Mouse (Mus musculus) forebrain, embryonic 13.5 days (tissue): ENCODE results near the gene Ubap2l. TPM values are rescaled to one million over a fixed set of nuclear protein-coding genes. Genes with fewer than 3 reads are reported as not detected.
A peak's percentile ranks its signal among the peaks of the same experiment; 100 is the strongest.

Source experiments
- ATAC-seq: fragments of 200-750 bp; cut with Nextera tagmentation; 2 replicates; pipeline ENCODE4 v1.8.0; 2017
- H3K27ac ChIP-seq: fragments of 300-500 bp; sonication (generic); 2 replicates; pipeline ENCODE4 v1.5.1; 2015; ENCODE audit warnings: inconsistent platforms, mild to moderate bottlenecking, moderate library complexity
- H3K27me3 ChIP-seq: fragments of 300-500 bp; sonication (generic); 2 replicates; pipeline ENCODE4 v1.6.1; 2015; ENCODE audit warnings: mild to moderate bottlenecking, inconsistent platforms
- H3K36me3 ChIP-seq: fragments of 300-500 bp; sonication (generic); 2 replicates; pipeline ENCODE4 v1.6.1; 2015; ENCODE audit warnings: mild to moderate bottlenecking, inconsistent platforms; ENCODE audit not compliant: poor library complexity, severe bottlenecking
- H3K4me1 ChIP-seq: fragments of 300-500 bp; sonication (generic); 2 replicates; pipeline ENCODE4 v1.6.1; 2015; ENCODE audit warnings: inconsistent platforms
- H3K4me2 ChIP-seq: fragments of 300-500 bp; sonication (generic); 2 replicates; pipeline ENCODE4 v1.6.1; 2015; ENCODE audit warnings: inconsistent platforms, mild to moderate bottlenecking, moderate library complexity
- H3K4me3 ChIP-seq: fragments of 300-500 bp; sonication (generic); 2 replicates; pipeline ENCODE4 v1.5.1; 2015; ENCODE audit warnings: mild to moderate bottlenecking, inconsistent platforms
- H3K9ac ChIP-seq: fragments of 300-500 bp; sonication (generic); 2 replicates; pipeline ENCODE4 v1.6.1; 2015; ENCODE audit warnings: mild to moderate bottlenecking, inconsistent platforms
- H3K9me3 ChIP-seq: fragments of 300-500 bp; sonication (generic); replicated peaks from 2 replicates; pipeline ENCODE4 v1.6.1; 2016; ENCODE audit warnings: inconsistent platforms
- WGBS: fragments of 180-500 bp; shearing (Covaris S2); methylation state at CpG from one replicate; pipeline ENCODE4 v1.1.7; 2015; 5-methylcytosine and 5-hydroxymethylcytosine counted together
- polyA plus RNA-seq: library from polyadenylated mRNA; unstranded; fragments of >200 nt; fragmentation: Nextera tagmentation; extraction: Ambion mirVana; gene quantifications from 2 replicates; pipeline ENCODE4 v1.2.1, GENCODE M21; 2015

Ubap2l gene
- polyA plus RNA-seq, 1 experiment from 2014 or later = 169 TPM

DNA sequence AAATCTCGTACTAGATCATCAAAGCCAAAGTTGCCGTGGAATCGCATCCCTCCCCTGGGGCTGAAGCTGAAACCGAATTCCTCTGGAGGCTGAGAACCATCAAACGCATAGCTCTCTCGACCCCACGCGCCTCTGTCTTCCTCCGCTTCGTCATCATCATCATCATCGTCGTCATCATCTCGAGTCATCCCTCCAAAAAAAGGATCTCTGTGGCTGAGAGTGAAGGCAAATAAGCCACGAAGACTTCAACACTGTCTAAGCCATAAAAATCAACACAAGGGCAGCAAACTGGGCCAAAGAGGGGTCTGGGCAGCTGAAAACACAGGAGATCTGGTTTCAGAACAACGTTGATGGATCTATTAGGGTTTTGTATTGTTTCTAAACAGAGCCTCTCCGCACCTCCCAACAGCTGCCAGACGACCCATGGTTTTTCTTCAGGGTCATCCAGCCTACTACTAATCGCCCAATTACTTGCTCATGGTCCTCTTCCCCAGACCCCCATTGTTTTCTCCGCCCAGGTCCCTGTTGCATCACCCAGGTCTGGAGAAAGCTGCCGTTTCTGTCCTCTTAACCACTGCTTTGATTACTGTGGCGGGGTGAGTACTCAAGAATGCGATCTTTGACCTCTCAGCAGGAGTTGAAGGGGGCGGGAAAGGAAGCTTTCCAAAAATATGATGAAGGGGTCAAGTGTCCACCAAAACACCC is 54.5 kb downstream of the Ubap2l start:
- 16% methylated on average over 23 of the region's 23 CpGs for WGBS
- H3K4me1 ChIP-seq = peaks cover 17% of the 10 kb centered on the region
- H3K4me3 ChIP-seq = peak overlapping the region; percentile 78
- no peaks in the 10 kb centered on the region for H3K9me3 ChIP-seq
- ATAC-seq = peak; percentile 65
- H3K4me2 ChIP-seq = peak overlapping the region; percentile 95
- H3K27me3 ChIP-seq = no peaks in the 10 kb centered on the region
- H3K36me3 ChIP-seq = peaks cover 50% of the 10 kb centered on the region
- H3K9ac ChIP-seq = peak overlapping the region; percentile 89
- peak overlapping the region; percentile 91; the same call in 1 of the 2 replicates for H3K27ac ChIP-seq

DNA sequence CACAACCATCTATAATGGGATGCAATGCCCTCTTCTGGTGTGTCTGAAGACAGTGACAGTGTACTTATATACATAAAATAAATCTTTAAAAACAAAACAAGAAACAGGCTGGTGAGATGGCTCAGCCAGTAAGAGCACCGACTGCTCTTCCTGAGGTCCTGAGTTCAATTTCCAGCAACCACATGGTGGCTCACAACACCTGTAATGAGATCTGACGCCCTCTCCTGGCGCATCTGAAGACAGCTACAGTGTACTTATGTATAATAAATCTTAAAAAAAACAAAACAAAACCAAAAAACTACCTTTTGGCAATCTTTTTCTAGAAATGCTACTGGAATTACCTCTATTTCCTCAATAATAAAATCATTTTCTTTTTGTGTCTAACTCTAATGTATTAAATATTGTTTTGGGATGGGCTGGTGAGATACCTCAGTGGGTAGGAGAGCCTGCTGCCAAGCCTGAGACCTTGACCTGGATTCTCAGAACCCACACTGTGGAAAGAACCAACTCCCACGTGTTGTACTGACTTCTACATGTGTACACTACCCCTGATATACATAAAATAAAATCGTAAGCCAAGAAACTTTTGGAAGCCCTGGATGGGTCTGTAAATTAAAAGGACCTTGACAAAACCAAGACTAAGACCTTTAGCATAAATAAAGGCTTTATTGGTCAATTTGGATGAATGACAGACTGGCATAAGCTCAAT is 57.5 kb downstream of the Ubap2l start:
- Histone ChIP-seq H3K4me3 (no peak overlapping the region), H3K9ac (no peak overlapping the region), H3K27me3 (no peaks in the 10 kb centered on the region), H3K4me1 (peaks cover 17% of the 10 kb centered on the region), H3K27ac (no peak overlapping the region), H3K9me3 (no peaks in the 10 kb centered on the region), H3K36me3 (peaks cover 27% of the 10 kb centered on the region), H3K4me2 (no peak overlapping the region)
- WGBS = 96% methylated on average over 5 of the region's 5 CpGs
- ATAC-seq = no peak

DNA sequence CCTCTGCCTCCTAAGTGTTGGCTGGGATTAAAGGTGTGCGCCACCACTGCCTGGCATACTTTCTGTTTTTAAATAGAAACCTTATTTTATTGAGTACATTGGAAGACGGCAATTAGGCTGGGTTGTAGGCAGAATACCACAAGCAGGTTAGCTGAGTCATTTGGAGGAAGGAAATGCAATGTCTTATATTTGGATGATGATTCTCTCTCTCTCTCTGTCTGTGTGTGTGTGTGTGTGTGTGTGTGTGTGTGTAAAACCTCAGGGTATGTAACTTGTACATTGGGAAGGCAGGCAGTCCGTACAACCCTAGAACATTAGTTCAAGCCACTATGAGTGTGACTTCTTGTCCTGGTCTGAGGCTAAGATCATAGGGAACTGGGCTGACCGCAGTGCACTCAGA is 64.6 kb downstream of the Ubap2l start:
- no peak overlapping the region for H3K4me3 ChIP-seq
- H3K27me3 ChIP-seq = no peaks in the 10 kb centered on the region
- WGBS = 93% methylated on average over 4 of the region's 4 CpGs
- no peaks in the 10 kb centered on the region for H3K4me1 ChIP-seq
- ATAC-seq = no peak
- no peak overlapping the region for H3K27ac ChIP-seq
- no peak overlapping the region for H3K9ac ChIP-seq
- H3K4me2 ChIP-seq = no peak overlapping the region
- H3K9me3 ChIP-seq = no peaks in the 10 kb centered on the region
- H3K36me3 ChIP-seq = peaks cover 3% of the 10 kb centered on the region; the same call in 1 of the 2 replicates

DNA sequence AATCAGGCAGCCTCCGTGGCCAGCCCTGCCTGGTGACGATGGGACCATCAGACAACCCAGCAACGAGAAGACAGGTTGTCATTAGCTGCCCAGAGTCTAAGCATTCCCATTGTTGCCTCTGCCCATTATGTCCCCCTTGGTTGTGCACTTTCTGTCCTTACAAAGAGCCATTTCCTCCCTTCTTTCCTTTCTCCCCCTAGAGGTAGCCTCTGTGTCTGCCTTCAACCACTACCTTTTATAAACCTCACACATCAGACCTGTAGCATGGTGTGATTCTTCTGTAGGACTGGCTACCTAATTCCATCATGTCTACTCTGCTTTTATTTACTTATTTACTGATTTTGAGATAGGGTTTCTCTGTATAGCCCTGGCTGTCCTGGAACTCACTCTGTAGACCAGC is 65.2 kb downstream of the Ubap2l start:
- WGBS = 56% methylated on average over 3 of the region's 3 CpGs
- H3K27me3 ChIP-seq = no peaks in the 10 kb centered on the region
- H3K4me3 ChIP-seq = no peak overlapping the region
- no peaks in the 10 kb centered on the region for H3K9me3 ChIP-seq
- no peaks in the 10 kb centered on the region for H3K36me3 ChIP-seq
- no peak overlapping the region for H3K4me2 ChIP-seq
- no peak overlapping the region for H3K9ac ChIP-seq
- H3K4me1 ChIP-seq = no peaks in the 10 kb centered on the region
- no peak overlapping the region for H3K27ac ChIP-seq
- ATAC-seq = no peak

DNA sequence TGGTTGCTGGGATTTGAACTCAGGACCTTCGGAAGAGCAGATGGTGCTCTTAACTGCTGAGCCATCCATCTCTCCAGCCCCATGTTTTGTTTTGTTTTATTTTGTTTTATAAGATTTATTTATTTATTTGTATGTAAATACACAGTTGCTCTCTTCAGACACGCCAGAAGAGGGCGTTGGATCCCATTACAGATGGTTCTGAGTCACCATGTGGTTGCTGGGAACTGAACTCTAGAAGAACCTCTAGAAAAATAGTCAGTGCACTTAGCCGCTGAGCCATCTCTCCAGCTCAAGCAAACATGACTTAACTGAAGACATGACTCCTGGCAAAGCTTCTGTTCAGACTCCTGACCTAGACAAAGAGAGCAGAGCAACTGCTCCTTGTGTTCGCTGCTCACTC is 70.0 kb downstream of the Ubap2l start:
- Histone ChIP-seq H3K27ac (no peak overlapping the region), H3K4me3 (no peak overlapping the region), H3K27me3 (no peaks in the 10 kb centered on the region), H3K9ac (no peak overlapping the region), H3K9me3 (no peaks in the 10 kb centered on the region), H3K4me1 (no peaks in the 10 kb centered on the region), H3K4me2 (no peak overlapping the region), H3K36me3 (no peaks in the 10 kb centered on the region)
- 75% methylated on average over 5 of the region's 5 CpGs for WGBS
- ATAC-seq = no peak

DNA sequence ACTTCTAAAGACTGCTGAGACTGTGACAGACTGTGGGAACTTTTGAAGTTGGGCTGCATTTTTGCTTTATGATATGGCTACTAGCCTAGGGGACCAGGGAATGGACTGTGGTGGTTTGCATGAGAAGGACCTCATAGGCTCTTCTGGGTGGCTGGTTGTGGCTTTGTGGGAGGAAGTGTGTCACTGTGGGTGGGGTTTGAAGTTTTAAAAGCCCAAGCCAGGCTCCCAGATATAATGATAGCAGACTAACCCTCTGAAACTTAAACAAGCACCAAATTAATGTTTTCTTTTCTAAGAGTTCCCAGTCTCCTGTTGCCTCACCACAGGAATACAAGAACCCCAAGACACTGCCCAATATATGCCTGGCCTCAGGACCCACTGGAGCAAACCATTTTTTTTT is 75.6 kb downstream of the Ubap2l start:
- Histone ChIP-seq H3K36me3 (no peaks in the 10 kb centered on the region), H3K27ac (no peak overlapping the region), H3K4me3 (no peak overlapping the region), H3K4me2 (no peak overlapping the region), H3K27me3 (no peaks in the 10 kb centered on the region), H3K4me1 (no peaks in the 10 kb centered on the region), H3K9me3 (no peaks in the 10 kb centered on the region), H3K9ac (no peak overlapping the region)
- no peak for ATAC-seq

DNA sequence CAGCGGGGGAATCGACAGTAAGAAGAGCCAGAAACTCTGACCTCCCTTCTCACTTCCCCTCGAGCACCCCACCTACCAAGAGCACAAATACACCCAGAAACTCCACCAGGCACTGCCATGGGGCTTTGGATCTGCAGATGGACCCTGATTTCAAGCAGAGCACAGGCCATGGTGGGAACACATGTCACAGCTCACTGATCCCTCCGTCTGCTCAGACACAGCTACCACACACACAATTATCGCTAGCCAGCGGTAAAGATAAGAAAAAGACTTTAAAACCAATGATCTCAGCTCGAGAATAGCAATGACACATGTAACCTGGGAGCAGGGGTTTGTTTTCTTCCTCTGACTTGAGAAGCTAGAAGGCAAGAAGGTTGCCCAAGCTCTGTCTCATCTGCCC is 83.9 kb downstream of the Ubap2l start:
- Histone ChIP-seq H3K9me3 (no peaks in the 10 kb centered on the region; the same call in 1 of the 2 replicates), H3K27me3 (no peaks in the 10 kb centered on the region), H3K4me2 (no peak overlapping the region), H3K9ac (no peak overlapping the region), H3K27ac (no peak overlapping the region), H3K36me3 (no peaks in the 10 kb centered on the region), H3K4me3 (no peak overlapping the region), H3K4me1 (peaks cover 20% of the 10 kb centered on the region)
- 80% methylated on average over 7 of the region's 7 CpGs for WGBS
- ATAC-seq = no peak

DNA sequence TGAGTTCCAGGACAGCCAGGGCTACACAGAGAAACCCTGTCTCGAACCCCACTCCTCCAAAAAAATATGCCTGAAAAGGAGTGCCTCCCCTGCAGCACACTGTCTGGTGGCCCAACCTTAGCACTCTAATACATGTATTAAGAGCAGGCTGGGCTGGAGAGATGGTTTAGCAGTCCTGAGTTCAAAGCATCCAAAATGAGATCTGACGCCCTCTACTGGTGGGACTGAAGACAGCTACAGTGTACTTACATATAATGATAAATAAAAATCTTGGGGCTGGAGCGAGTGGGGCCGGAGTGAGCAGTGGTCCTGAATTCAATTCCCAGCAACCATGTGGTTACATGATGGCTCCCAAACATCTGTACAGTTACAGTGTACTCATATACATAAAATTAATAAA is 85.5 kb downstream of the Ubap2l start:
- Histone ChIP-seq H3K27ac (no peak overlapping the region), H3K4me1 (peaks cover 26% of the 10 kb centered on the region), H3K36me3 (no peaks in the 10 kb centered on the region), H3K9me3 (no peaks in the 10 kb centered on the region; the same call in 1 of the 2 replicates), H3K27me3 (no peaks in the 10 kb centered on the region), H3K4me3 (no peak overlapping the region), H3K9ac (no peak overlapping the region), H3K4me2 (no peak overlapping the region)
- no peak for ATAC-seq
- 75% methylated on average over 4 of the region's 4 CpGs for WGBS

DNA sequence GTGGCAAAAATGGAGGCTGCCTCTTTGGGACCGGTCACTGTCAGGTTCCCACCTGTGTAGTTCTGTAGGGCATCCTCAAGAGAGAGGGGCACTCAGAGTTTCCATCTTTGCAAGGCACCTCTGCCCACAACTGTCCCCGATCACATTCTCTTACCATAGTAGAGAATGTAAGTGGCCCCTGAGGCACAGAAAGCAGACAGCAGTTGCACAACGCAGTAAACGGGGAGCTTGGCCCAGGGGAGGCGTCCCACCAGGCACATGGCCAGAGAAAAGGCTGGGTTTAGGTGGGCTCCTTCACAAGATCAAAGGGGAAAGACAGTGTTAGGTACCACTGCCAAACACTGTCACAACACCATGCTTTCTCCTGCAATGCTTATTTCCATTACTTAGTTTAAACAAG is 86.5 kb downstream of the Ubap2l start:
- H3K36me3 ChIP-seq = no peaks in the 10 kb centered on the region

DNA sequence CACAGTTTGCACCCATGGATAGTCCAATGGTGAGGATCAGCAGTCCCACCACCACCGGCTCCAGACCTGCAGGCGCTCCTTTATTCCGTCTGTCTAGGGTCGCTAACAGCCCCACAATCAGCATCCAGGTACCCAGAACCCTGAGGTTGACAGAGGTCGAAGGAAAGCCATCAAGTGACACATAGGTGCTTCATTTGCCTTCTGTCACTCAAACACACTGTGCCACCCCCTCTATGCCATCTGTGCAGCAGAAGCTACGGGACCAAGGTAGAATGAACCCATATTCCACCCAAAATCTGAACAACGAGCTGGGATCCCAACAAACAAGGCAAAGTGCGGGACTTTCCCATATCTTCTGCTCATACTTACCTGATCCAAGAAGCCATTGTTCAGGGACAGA is 86.9 kb downstream of the Ubap2l start:
- no peak for ATAC-seq

More for the DNA sequence above, 86.5 kb downstream of the Ubap2l start:
- Histone ChIP-seq H3K9me3 (no peaks in the 10 kb centered on the region; the same call in 1 of the 2 replicates), H3K4me1 (peaks cover 36% of the 10 kb centered on the region), H3K4me3 (no peak overlapping the region), H3K27me3 (no peaks in the 10 kb centered on the region), H3K4me2 (no peak overlapping the region), H3K9ac (no peak overlapping the region), H3K27ac (no peak overlapping the region)
- ATAC-seq = no peak
- 90% methylated on average over 5 of the region's 5 CpGs for WGBS

DNA sequence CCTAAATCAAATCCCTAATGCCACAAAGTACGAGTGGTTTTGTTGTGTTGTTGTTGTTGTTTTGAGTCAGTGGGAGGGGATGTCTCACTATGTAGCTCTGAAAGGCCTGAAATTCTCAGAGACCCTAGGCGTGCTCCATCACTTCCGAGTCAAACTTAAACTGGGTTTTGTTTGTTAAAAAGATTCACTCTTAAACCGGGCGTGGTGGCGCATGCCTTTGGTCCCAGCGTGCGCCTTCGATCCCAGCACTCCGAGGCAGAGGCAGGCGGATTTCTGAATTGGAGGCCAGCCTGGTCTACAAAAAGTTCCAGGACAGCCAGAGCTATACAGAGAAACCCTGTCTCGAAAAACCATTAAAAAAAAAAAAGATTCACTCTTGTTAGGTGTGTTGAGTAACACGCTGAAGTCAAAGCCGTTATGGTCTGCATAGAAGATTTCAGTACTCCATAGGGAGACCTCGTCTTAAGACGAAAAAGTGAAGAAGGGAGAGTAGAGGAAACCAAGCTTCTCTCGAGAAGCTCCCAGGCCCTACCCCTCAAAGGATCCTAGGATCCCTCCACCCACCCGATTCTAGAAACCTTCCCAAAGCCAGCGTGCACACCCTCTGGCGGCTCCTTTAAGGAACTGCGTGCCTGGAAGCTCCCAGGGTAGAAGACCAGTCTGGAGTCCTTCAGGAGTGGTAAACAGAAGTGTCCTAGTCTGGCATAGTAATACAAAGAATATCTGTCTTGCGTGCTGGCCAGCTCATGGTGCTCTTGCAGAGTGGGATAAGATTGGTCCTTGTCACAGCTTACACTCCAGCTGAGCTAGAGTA is 88.3 kb downstream of the Ubap2l start:
- H3K4me3 ChIP-seq = peak overlapping the region; percentile 82
- peaks cover 5% of the 10 kb centered on the region; the same call in 1 of the 2 replicates for H3K36me3 ChIP-seq
- peak overlapping the region; percentile 90 for H3K27ac ChIP-seq
- 0 out of 2 replicates have a peak, but pooled peaks have one; percentile 16 for ATAC-seq
- H3K9me3 ChIP-seq = no peaks in the 10 kb centered on the region; the same call in 1 of the 2 replicates
- 35% methylated on average over 22 of the region's 22 CpGs for WGBS
- H3K9ac ChIP-seq = peak overlapping the region; percentile 92
- peaks cover 53% of the 10 kb centered on the region for H3K4me1 ChIP-seq
- H3K4me2 ChIP-seq = peak overlapping the region; percentile 98
- H3K27me3 ChIP-seq = no peaks in the 10 kb centered on the region

More for the DNA sequence above, 86.9 kb downstream of the Ubap2l start:
- Histone ChIP-seq H3K4me2 (no peak overlapping the region), H3K27ac (no peak overlapping the region), H3K27me3 (no peaks in the 10 kb centered on the region), H3K9me3 (no peaks in the 10 kb centered on the region; the same call in 1 of the 2 replicates), H3K9ac (no peak overlapping the region), H3K4me3 (no peak overlapping the region), H3K4me1 (peaks cover 40% of the 10 kb centered on the region), H3K36me3 (no peaks in the 10 kb centered on the region)
- 93% methylated on average over 8 of the region's 8 CpGs for WGBS
